Mouse (Mus musculus): ENCODE data around the gene Tmem254c. TPM values are rescaled to one million over a fixed set of nuclear protein-coding genes. Genes with fewer than 3 reads are reported as not detected.
"Not testable (repeated sequence)": the region's sequence is repeated elsewhere in the genome, so short reads cannot be mapped to it uniquely, and the experiment has no call there.

Tmem254c gene
- 10 to 100 TPM; 17.4 to 29.6 TPM for total RNA-seq (2021)

GRCm38 (mm10) chr14:26067325-26067633 is at the start of gene Tmem254c:
Gene Tmem254c (minus strand): TSS chr14:26067355.
- DNase-seq (ENCODE audit: low spot score in 2 of 2); intact Hi-C loops (cut with DNase I): not testable (repeated sequence)

GRCm38 (mm10) chr14:26097622-26098021 is 30.5 kb upstream of the Tmem254c start:
- intact Hi-C loops (cut with DNase I); DNase-seq (ENCODE audit: low spot score in 2 of 2): not testable (repeated sequence)

GRCm38 (mm10) chr14:26081997-26082396 is 14.8 kb upstream of the Tmem254c start, which contains the start of gene Cphx3:
Gene Cphx3 (plus strand): TSS chr14:26082297.
- intact Hi-C loops (cut with DNase I); DNase-seq (ENCODE audit: low spot score in 2 of 2): not testable (repeated sequence)

GRCm38 (mm10) chr14:26081216-26081615 is 14.1 kb upstream of the Tmem254c start, which contains the start of gene Cphx2:
Gene Cphx2 (plus strand): TSS chr14:26081516.
- intact Hi-C loops (cut with DNase I) = not testable (repeated sequence)

GRCm38 (mm10) chr14:26076620-26077390 is 9.7 kb upstream of the Tmem254c start:
- intact Hi-C loops (cut with DNase I); DNase-seq (ENCODE audit: low spot score in 2 of 2): not testable (repeated sequence)

More at GRCm38 (mm10) chr14:26081216-26081615, 14.1 kb upstream of the Tmem254c start, which contains the start of gene Cphx2:
- not testable (repeated sequence) for DNase-seq (ENCODE audit: low spot score in 2 of 2)

GRCm38 (mm10) chr14:26066574-26067324 is 406 bp downstream of the Tmem254c start:
- DNase-seq (ENCODE audit: low spot score in 2 of 2); intact Hi-C loops (cut with DNase I): not testable (repeated sequence)

- DNase-seq (ENCODE audit: low spot score in 2 of 2); intact Hi-C loops (cut with DNase I): not testable (repeated sequence)
Observed at GRCm38 (mm10) chr14:26059362-26059761, 7.8 kb downstream of the Tmem254c start.

GRCm38 (mm10) chr14:26058184-26058583 is 9.0 kb downstream of the Tmem254c start:
- DNase-seq (ENCODE audit: low spot score in 2 of 2); intact Hi-C loops (cut with DNase I): not testable (repeated sequence)

- DNase-seq (ENCODE audit: low spot score in 2 of 2); intact Hi-C loops (cut with DNase I): not testable (repeated sequence)
Observed at GRCm38 (mm10) chr14:26048767-26049166, 18.4 kb downstream of the Tmem254c start.

- intact Hi-C loops (cut with DNase I) = not testable (repeated sequence)
Observed at GRCm38 (mm10) chr14:26047026-26047425, 20.1 kb downstream of the Tmem254c start.

GRCm38 (mm10) chr14:26045007-26045406 is 22.1 kb downstream of the Tmem254c start:
- DNase-seq (ENCODE audit: low spot score in 2 of 2); intact Hi-C loops (cut with DNase I): not testable (repeated sequence)

More at GRCm38 (mm10) chr14:26047026-26047425, 20.1 kb downstream of the Tmem254c start:
- DNase-seq (ENCODE audit: low spot score in 2 of 2) = not testable (repeated sequence)

GRCm38 (mm10) chr14:26042611-26043010 is 24.5 kb downstream of the Tmem254c start, which contains the start of gene Gm9780:
Gene Gm9780 (minus strand): TSS chr14:26042711.
- intact Hi-C loops (cut with DNase I); DNase-seq (ENCODE audit: low spot score in 2 of 2): not testable (repeated sequence)

GRCm38 (mm10) chr14:26035439-26035838 is 31.7 kb downstream of the Tmem254c start:
- DNase-seq (ENCODE audit: low spot score in 2 of 2); intact Hi-C loops (cut with DNase I): not testable (repeated sequence)

GRCm38 (mm10) chr14:26034364-26034763 is 32.8 kb downstream of the Tmem254c start:
- intact Hi-C loops (cut with DNase I); DNase-seq (ENCODE audit: low spot score in 2 of 2): not testable (repeated sequence)

GRCm38 (mm10) chr14:26025653-26026052 is 41.5 kb downstream of the Tmem254c start:
- DNase-seq (ENCODE audit: low spot score in 2 of 2); intact Hi-C loops (cut with DNase I): not testable (repeated sequence)

- DNase-seq (ENCODE audit: low spot score in 2 of 2); intact Hi-C loops (cut with DNase I): not testable (repeated sequence)
Observed at GRCm38 (mm10) chr14:26022831-26023230, 44.3 kb downstream of the Tmem254c start.

- DNase-seq (ENCODE audit: low spot score in 2 of 2); intact Hi-C loops (cut with DNase I): not testable (repeated sequence)
Observed at GRCm38 (mm10) chr14:26021555-26021954, 45.6 kb downstream of the Tmem254c start.

- DNase-seq (ENCODE audit: low spot score in 2 of 2); intact Hi-C loops (cut with DNase I): not testable (repeated sequence)
Observed at GRCm38 (mm10) chr14:26016414-26016813, 50.7 kb downstream of the Tmem254c start.
